Mouse (Mus musculus) stomach, postnatal 0 days (tissue): ENCODE data around the gene Rrbp1.

ENCODE experiments used
- CTCF ChIP-seq: IDR thresholded peaks from 2 replicates; pipeline ENCODE4 v1.5.1; 2016; ENCODE audit warnings: antibody characterized with exemption, low read depth, mild to moderate bottlenecking, moderate library complexity
- EP300 ChIP-seq: optimal IDR thresholded peaks from 2 replicates; pipeline ENCODE3; 2016; ENCODE audit warnings: antibody characterized with exemption

GRCm38 (mm10) chr2:144025361-144025760, 14.3 kb upstream of the Rrbp1 start:
- TF ChIP-seq CTCF, result no peak
- no peak for TF ChIP-seq EP300
